In genomic region chr5:28037639-28038038, GRCm38 (mm10) we compare ENCODE assay signal across 9 mouse cellular contexts. TPM values are rescaled to one million over a fixed set of nuclear protein-coding genes. Genes with fewer than 3 reads are reported as not detected.
DNase-seq lines count a peak whose midpoint lies in the region; ATAC-seq and TF ChIP-seq lines count a peak whose summit lies in the region.
"Had no signal": no experiment of that assay in that cellular context is flagged by ENCODE, and none has a peak within 500 bp of the region (broad histone marks: within the 10 kb centered on the region; RNA-seq: fewer than 3 reads in every experiment).

No protein-coding gene starts in this region.

- H3K36me3 ChIP-seq in forebrain, postnatal 0 days (ENCODE audit: insufficient read depth) = no peaks in the 10 kb centered on the region
- H3K36me3 ChIP-seq in forebrain, embryonic 15.5 days = no peaks in the 10 kb centered on the region
- no peaks in the 10 kb centered on the region for H3K36me3 ChIP-seq in midbrain, postnatal 0 days (ENCODE audit: insufficient read depth, low read length)
- H3K36me3 ChIP-seq in midbrain, embryonic 11.5 days (ENCODE audit: control insufficient read depth, insufficient read depth, low read length) = no peaks in the 10 kb centered on the region
- no peaks in the 10 kb centered on the region for H3K36me3 ChIP-seq in stomach, embryonic 15.5 days

- no peak for TF ChIP-seq CTCF in forebrain, postnatal 0 days (IDR thresholded peaks at IDR 0.05; ENCODE audit: low read depth)
- TF ChIP-seq CTCF in midbrain, postnatal 0 days (IDR thresholded peaks at IDR 0.05) = no peak

- no peak overlapping the region for H3K27ac ChIP-seq in forebrain, postnatal 0 days (ENCODE audit: low read depth, low read length)
- H3K27ac ChIP-seq in forebrain, embryonic 15.5 days (replicated peaks) = no peak overlapping the region
- no peak overlapping the region for H3K27ac ChIP-seq in midbrain, postnatal 0 days (ENCODE audit: low read depth, low read length)
- H3K27ac ChIP-seq in midbrain, embryonic 11.5 days (ENCODE audit: low read depth, low read length) = no peak overlapping the region
- peak overlapping the region; percentile 45; the same call in 1 of the 2 replicates for H3K27ac ChIP-seq in stomach, embryonic 15.5 days

- no peak overlapping the region for H3K4me2 ChIP-seq in forebrain, postnatal 0 days (ENCODE audit: low read depth)
- H3K4me2 ChIP-seq in forebrain, embryonic 15.5 days (replicated peaks) = no peak overlapping the region
- H3K4me2 ChIP-seq in midbrain, postnatal 0 days (ENCODE audit: low read depth, low read length, poor library complexity, severe bottlenecking) = no peak overlapping the region
- H3K4me2 ChIP-seq in midbrain, embryonic 11.5 days = no peak overlapping the region
- H3K4me2 ChIP-seq in stomach, embryonic 15.5 days = no peak overlapping the region

- H3K9ac ChIP-seq in forebrain, postnatal 0 days = no peak overlapping the region
- no peak overlapping the region for H3K9ac ChIP-seq in forebrain, embryonic 15.5 days (replicated peaks)
- H3K9ac ChIP-seq in midbrain, postnatal 0 days (replicated peaks; ENCODE audit: low read length, poor library complexity, severe bottlenecking) = no peak overlapping the region
- no peak overlapping the region for H3K9ac ChIP-seq in midbrain, embryonic 11.5 days (ENCODE audit: low read length)
- no peak overlapping the region for H3K9ac ChIP-seq in stomach, embryonic 15.5 days

- H3K4me1 ChIP-seq in forebrain, postnatal 0 days (ENCODE audit: insufficient read depth) = no peaks in the 10 kb centered on the region
- H3K4me1 ChIP-seq in forebrain, embryonic 15.5 days = peaks cover 7% of the 10 kb centered on the region; the same call in 1 of the 2 replicates
- 0 out of 2 replicates have a peak, but pooled peaks cover 2% of the 10 kb centered on the region for H3K4me1 ChIP-seq in midbrain, postnatal 0 days (ENCODE audit: insufficient read depth, low read length)
- H3K4me1 ChIP-seq in midbrain, embryonic 11.5 days (ENCODE audit: control insufficient read depth, insufficient read depth, low read length) = no peaks in the 10 kb centered on the region
- H3K4me1 ChIP-seq in stomach, embryonic 15.5 days = peaks cover 14% of the 10 kb centered on the region

- intact Hi-C loops in heart, postnatal 10 days (cut with DNase I) = loop anchor here (2.0 kb wide), 1 partner anchor 33 kb away; the partner anchor contains the start of gene Insig1

- peak; percentile 42; the same call in 1 of the 2 replicates for ATAC-seq in forebrain, postnatal 0 days
- no peak for ATAC-seq in forebrain, embryonic 15.5 days (replicated peaks)
- ATAC-seq in midbrain, postnatal 0 days (ENCODE audit: low FRiP score) = no peak
- no peak for ATAC-seq in midbrain, embryonic 11.5 days (ENCODE audit: low FRiP score)
- no peak for ATAC-seq in stomach, embryonic 15.5 days (ENCODE audit: insufficient read depth, low FRiP score, low read depth)
- ATAC-seq in erythroid progenitor cell, adult 5-6 weeks (replicated peaks; ENCODE audit: low FRiP score, poor library complexity, severe bottlenecking) = no peak
- ATAC-seq in activated CD4-positive, CD25-positive, alpha-beta regulatory T cell, adult 4 months = no peak

- no peaks in the 10 kb centered on the region for H3K27me3 ChIP-seq in forebrain, postnatal 0 days (ENCODE audit: insufficient read depth, low read length)
- H3K27me3 ChIP-seq in forebrain, embryonic 15.5 days = no peaks in the 10 kb centered on the region
- no peaks in the 10 kb centered on the region for H3K27me3 ChIP-seq in midbrain, postnatal 0 days (ENCODE audit: insufficient read depth, low read length)
- H3K27me3 ChIP-seq in midbrain, embryonic 11.5 days (ENCODE audit: control insufficient read depth, insufficient read depth, low read length) = no peaks in the 10 kb centered on the region
- H3K27me3 ChIP-seq in stomach, embryonic 15.5 days (replicated peaks) = no peaks in the 10 kb centered on the region

- H3K9me3 ChIP-seq in forebrain, postnatal 0 days (ENCODE audit: low read length) = no peaks in the 10 kb centered on the region
- no peaks in the 10 kb centered on the region for H3K9me3 ChIP-seq in forebrain, embryonic 15.5 days
- H3K9me3 ChIP-seq in midbrain, postnatal 0 days (ENCODE audit: low read length) = no peaks in the 10 kb centered on the region
- no peaks in the 10 kb centered on the region for H3K9me3 ChIP-seq in midbrain, embryonic 11.5 days (ENCODE audit: control insufficient read depth, low read length)
- H3K9me3 ChIP-seq in stomach, embryonic 15.5 days = no peaks in the 10 kb centered on the region

- no peak overlapping the region for H3K4me3 ChIP-seq in forebrain, postnatal 0 days (ENCODE audit: low read depth, low read length)
- H3K4me3 ChIP-seq in forebrain, embryonic 15.5 days = no peak overlapping the region
- H3K4me3 ChIP-seq in midbrain, postnatal 0 days (ENCODE audit: low read depth, low read length) = no peak overlapping the region
- no peak overlapping the region for H3K4me3 ChIP-seq in midbrain, embryonic 11.5 days (ENCODE audit: low read depth, low read length)
- no peak overlapping the region for H3K4me3 ChIP-seq in stomach, embryonic 15.5 days (replicated peaks)

- 23% methylated on average over 5 of the region's 5 CpGs for WGBS in forebrain, postnatal 0 days
- 34% methylated on average over 5 of the region's 5 CpGs for WGBS in forebrain, embryonic 15.5 days
- WGBS in midbrain, postnatal 0 days = 43% methylated on average over 5 of the region's 5 CpGs
- 67% methylated on average over 5 of the region's 5 CpGs for WGBS in midbrain, embryonic 11.5 days
- whole genome bisulfite sequencing in stomach, embryonic 15.5 days = 30% methylated on average over 5 of the region's 5 CpGs

- DNase-seq in forebrain, postnatal 0 days = peak; percentile 6
- peak; percentile 5 for DNase-seq in midbrain, postnatal 0 days (ENCODE audit: low spot score)
- no peak for DNase-seq in midbrain, embryonic 11.5 days (ENCODE audit: low spot score, missing footprints)
- DNase-seq in heart, postnatal 10 days = peak; percentile 44 to 59
- DNase-seq: thymus, postnatal 14 days had no signal

RNA-seq across cellular contexts. Expression of gene Insig1, which starts 33.5 kb away (rescaled TPM):
- 127 and 140 TPM in 2 replicates for total RNA-seq in forebrain, postnatal 0 days (2014; rRNA removed)
- polyA plus RNA-seq in forebrain, postnatal 0 days (2015; fragmentation: Nextera tagmentation; extraction: Ambion mirVana) = 100 and 101 TPM in 2 replicates
- 75.7 and 77.2 TPM in 2 replicates for polyA plus RNA-seq in forebrain, embryonic 15.5 days (2015; fragmentation: Nextera tagmentation; extraction: Ambion mirVana)
- 131 and 164 TPM in 2 replicates for total RNA-seq in midbrain, postnatal 0 days (2014; rRNA removed)
- 90.6 and 97.9 TPM in 2 replicates for polyA plus RNA-seq in midbrain, postnatal 0 days (2015; fragmentation: Nextera tagmentation; extraction: Ambion mirVana)
- polyA plus RNA-seq in midbrain, embryonic 11.5 days (2014; fragmentation: Nextera tagmentation; extraction: Ambion mirVana) = 129 and 137 TPM in 2 replicates
- 10 to 100 TPM; 20.5 to 23.2 TPM for total RNA-seq in heart, postnatal 10 days (2021)
- polyA plus RNA-seq in stomach, embryonic 15.5 days (2015; fragmentation: Nextera tagmentation; extraction: Ambion mirVana) = 117 and 136 TPM in 2 replicates
- total RNA-seq in erythroid progenitor cell, adult 5-6 weeks (2015; ENCODE audit: low replicate concordance) = 6.5 and 13.0 TPM in 2 replicates
- total RNA-seq in erythroid progenitor cell, adult 5-6 weeks (2017; ENCODE audit: low replicate concordance) = 7.7 and 15.4 TPM in 2 replicates
- polyA plus RNA-seq in activated CD4-positive, CD25-positive, alpha-beta regulatory T cell, adult 4 months (2017; shearing (Covaris generic)) = 10 to 100 TPM; 30.3 to 38.1 TPM
